Mouse (Mus musculus) midbrain, embryonic 14.5 days (tissue): Measurements from ENCODE around the gene Bcas3. TPM values are rescaled to one million over a fixed set of nuclear protein-coding genes. Genes with fewer than 3 reads are reported as not detected.
A peak's percentile ranks its signal among the peaks of the same experiment; 100 is the strongest.

Source experiments
- ATAC-seq: fragments of 200-750 bp; cut with Nextera tagmentation; 2 replicates; pipeline ENCODE4 v1.8.0; 2017; ENCODE audit warnings: moderate number of reproducible peaks, moderate library complexity; ENCODE audit not compliant: low FRiP score, low TSS enrichment
- DNase-seq: peaks from one replicate; pipeline ENCODE4 v3.0.0-alpha.2; 2015
- H3K27ac ChIP-seq: fragments of 300-500 bp; sonication (generic); replicated peaks from 2 replicates; pipeline ENCODE4 v1.5.1; 2014; ENCODE audit warnings: mild to moderate bottlenecking, low read depth, low read length, moderate library complexity
- H3K27me3 ChIP-seq: fragments of 300-500 bp; sonication (generic); 2 replicates; pipeline ENCODE4 v1.6.1; 2014; ENCODE audit warnings: low read length, control low read depth, mixed read lengths; ENCODE audit not compliant: control insufficient read depth, insufficient read depth
- H3K36me3 ChIP-seq: fragments of 300-500 bp; sonication (generic); 2 replicates; pipeline ENCODE4 v1.6.1; 2014; ENCODE audit warnings: low read length, control low read depth; ENCODE audit not compliant: control insufficient read depth, insufficient read depth
- H3K4me1 ChIP-seq: fragments of 300-500 bp; sonication (generic); 2 replicates; pipeline ENCODE4 v1.6.1; 2014; ENCODE audit warnings: mild to moderate bottlenecking, antibody characterized with exemption, low read length, control low read depth; ENCODE audit not compliant: control insufficient read depth, insufficient read depth
- H3K4me2 ChIP-seq: fragments of 300-500 bp; sonication (generic); 2 replicates; pipeline ENCODE4 v1.6.1; 2014; ENCODE audit warnings: mild to moderate bottlenecking, low read length, moderate library complexity
- H3K4me3 ChIP-seq: fragments of 300-500 bp; sonication (generic); replicated peaks from 2 replicates; pipeline ENCODE4 v1.5.1; 2014; ENCODE audit warnings: low read depth, low read length
- H3K9ac ChIP-seq: fragments of 300-500 bp; sonication (generic); replicated peaks from 2 replicates; pipeline ENCODE4 v1.6.1; 2014; ENCODE audit warnings: mild to moderate bottlenecking, low read length, moderate library complexity
- H3K9me3 ChIP-seq: fragments of 300-500 bp; sonication (generic); 2 replicates; pipeline ENCODE4 v1.6.1; 2016; ENCODE audit warnings: low read length, control low read depth, mixed read lengths; ENCODE audit not compliant: control insufficient read depth
- WGBS: fragments of 180-500 bp; shearing (Covaris S2); extraction: QIAGEN DNeasy Blood & Tissue Kit; methylation state at CpG from one replicate; pipeline ENCODE4 v1.1.7; 2014; 5-methylcytosine and 5-hydroxymethylcytosine counted together
- polyA plus RNA-seq: library from polyadenylated mRNA; unstranded; fragments of >200 nt; fragmentation: Nextera tagmentation; extraction: Ambion mirVana; gene quantifications from 2 replicates; pipeline ENCODE4 v1.2.1, GENCODE M21; 2014

The Bcas3 gene
- polyA plus RNA-seq, 1 experiment from 2014 or later = 33.4 TPM

DNA sequence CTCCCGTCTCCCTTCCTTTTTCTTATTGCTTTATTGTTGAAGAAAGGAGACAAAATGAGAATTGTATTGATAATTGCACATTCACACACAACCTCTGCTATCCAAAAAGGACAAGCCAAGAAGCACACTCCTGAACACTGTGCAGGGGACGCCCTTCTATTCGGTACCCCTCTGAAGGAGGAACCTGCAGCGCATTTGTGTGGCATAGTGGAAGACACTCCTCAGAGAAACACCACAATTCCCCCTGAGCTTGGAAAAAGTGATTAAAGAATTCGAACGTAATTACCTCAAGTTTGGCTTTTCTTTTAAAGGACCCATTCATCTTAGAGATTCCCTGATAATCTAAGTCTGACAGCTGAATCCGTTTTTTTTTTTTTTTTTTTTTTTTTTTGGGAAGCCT lies 261.5 kb downstream of the Bcas3 start:
- Histone ChIP-seq H3K36me3 (no peaks in the 10 kb centered on the region), H3K9ac (no peak overlapping the region), H3K4me3 (no peak overlapping the region), H3K9me3 (no peaks in the 10 kb centered on the region), H3K27ac (no peak overlapping the region), H3K4me2 (no peak overlapping the region), H3K4me1 (0 out of 2 replicates have a peak, but pooled peaks cover 3% of the 10 kb centered on the region), H3K27me3 (no peaks in the 10 kb centered on the region)
- ATAC-seq (no peak), DNase-seq (no peak)
- WGBS = 81% methylated on average over 7 of the region's 7 CpGs

- ATAC-seq = no peak
- Histone ChIP-seq H3K4me2 (no peak overlapping the region), H3K27me3 (no peaks in the 10 kb centered on the region), H3K27ac (no peak overlapping the region), H3K9me3 (no peaks in the 10 kb centered on the region), H3K4me3 (no peak overlapping the region), H3K9ac (no peak overlapping the region), H3K4me1 (0 out of 2 replicates have a peak, but pooled peaks cover 3% of the 10 kb centered on the region), H3K36me3 (no peaks in the 10 kb centered on the region)
- WGBS = 81% methylated on average over 7 of the region's 7 CpGs
- no peak for DNase-seq
Observed at GRCm38 (mm10) chr11:85615421-85615820, 262.5 kb downstream of the Bcas3 start.

- Histone ChIP-seq H3K27me3 (no peaks in the 10 kb centered on the region), H3K4me3 (no peak overlapping the region), H3K9me3 (no peaks in the 10 kb centered on the region), H3K27ac (no peak overlapping the region), H3K36me3 (no peaks in the 10 kb centered on the region), H3K4me1 (0 out of 2 replicates have a peak, but pooled peaks cover 3% of the 10 kb centered on the region), H3K4me2 (no peak overlapping the region), H3K9ac (no peak overlapping the region)
- 35% methylated on average over 2 of the region's 2 CpGs for WGBS
- no peak for DNase-seq
- ATAC-seq = no peak
Observed at GRCm38 (mm10) chr11:85621486-85621885, 268.5 kb downstream of the Bcas3 start.

- ATAC-seq = no peak
- Histone ChIP-seq H3K36me3 (no peaks in the 10 kb centered on the region), H3K4me2 (no peak overlapping the region), H3K9ac (no peak overlapping the region), H3K27ac (no peak overlapping the region), H3K4me3 (no peak overlapping the region), H3K9me3 (no peaks in the 10 kb centered on the region), H3K27me3 (no peaks in the 10 kb centered on the region), H3K4me1 (0 out of 2 replicates have a peak, but pooled peaks cover 3% of the 10 kb centered on the region)
- no peak for DNase-seq
- WGBS = 84% methylated on average over 8 of the region's 8 CpGs
Observed at GRCm38 (mm10) chr11:85621994-85622393, 269.0 kb downstream of the Bcas3 start.

DNA sequence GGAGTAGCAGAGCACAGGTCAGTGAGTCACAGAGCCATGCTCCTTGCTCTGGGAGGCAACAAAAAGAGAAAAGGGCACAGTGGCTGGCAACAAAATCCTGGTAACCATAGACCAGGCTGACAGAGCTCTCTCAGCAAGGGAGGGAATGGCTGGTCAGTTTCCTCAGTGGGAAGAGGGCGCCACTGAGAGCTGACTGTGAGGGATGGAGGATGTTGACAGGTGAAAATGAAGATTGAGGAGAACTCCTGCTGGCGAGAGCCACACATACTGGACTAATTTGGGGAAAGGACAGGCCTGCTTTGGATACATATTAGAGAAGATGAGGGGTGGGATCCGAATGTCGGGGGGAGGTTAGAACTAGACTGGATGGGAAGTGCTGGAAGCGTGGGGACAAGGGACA lies 272.2 kb downstream of the Bcas3 start:
- no peak overlapping the region for H3K9ac ChIP-seq
- no peak overlapping the region for H3K4me2 ChIP-seq
- DNase-seq (no peak), ATAC-seq (no peak)
- no peaks in the 10 kb centered on the region for H3K9me3 ChIP-seq
- H3K4me3 ChIP-seq = no peak overlapping the region
- no peaks in the 10 kb centered on the region for H3K27me3 ChIP-seq
- no peaks in the 10 kb centered on the region for H3K36me3 ChIP-seq
- H3K27ac ChIP-seq = no peak overlapping the region
- 75% methylated on average over 5 of the region's 5 CpGs for WGBS
- H3K4me1 ChIP-seq = 0 out of 2 replicates have a peak, but pooled peaks cover 5% of the 10 kb centered on the region

GRCm38 (mm10) chr11:85626846-85627245 lies 273.9 kb downstream of the Bcas3 start:
- ATAC-seq = no peak
- H3K4me2 ChIP-seq = no peak overlapping the region

DNA sequence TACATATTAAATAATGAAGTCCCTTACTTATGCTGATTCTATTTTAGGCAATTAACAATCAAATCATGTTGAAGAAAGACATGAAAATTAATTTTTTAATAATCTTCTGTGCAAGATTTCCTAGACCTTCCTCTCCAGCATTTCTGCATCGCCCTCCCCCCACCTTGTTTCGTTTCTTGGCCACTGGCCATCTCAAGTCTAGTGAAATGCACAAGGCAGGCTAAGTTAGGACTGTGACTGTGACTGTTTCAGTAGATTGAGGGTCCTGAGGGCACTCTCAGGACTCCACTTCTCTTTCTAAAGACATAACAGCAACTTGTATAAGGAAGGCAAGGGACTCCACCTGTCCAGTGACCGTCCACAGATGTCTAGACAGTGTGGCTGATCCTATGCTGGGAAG lies 274.4 kb downstream of the Bcas3 start:
- Histone ChIP-seq H3K4me3 (no peak overlapping the region), H3K9me3 (no peaks in the 10 kb centered on the region), H3K27ac (no peak overlapping the region), H3K9ac (no peak overlapping the region), H3K4me1 (0 out of 2 replicates have a peak, but pooled peaks cover 5% of the 10 kb centered on the region), H3K36me3 (no peaks in the 10 kb centered on the region), H3K27me3 (no peaks in the 10 kb centered on the region), H3K4me2 (no peak overlapping the region)
- ATAC-seq (no peak), DNase-seq (no peak)
- 81% methylated on average over 3 of the region's 3 CpGs for WGBS

More at GRCm38 (mm10) chr11:85626846-85627245, 273.9 kb downstream of the Bcas3 start:
- no peak overlapping the region for H3K9ac ChIP-seq
- H3K9me3 ChIP-seq = no peaks in the 10 kb centered on the region
- no peak overlapping the region for H3K27ac ChIP-seq
- H3K4me1 ChIP-seq = 0 out of 2 replicates have a peak, but pooled peaks cover 5% of the 10 kb centered on the region
- DNase-seq = no peak
- H3K4me3 ChIP-seq = no peak overlapping the region
- WGBS = 98% methylated on average over 2 of the region's 2 CpGs
- H3K27me3 ChIP-seq = no peaks in the 10 kb centered on the region
- H3K36me3 ChIP-seq = no peaks in the 10 kb centered on the region

DNA sequence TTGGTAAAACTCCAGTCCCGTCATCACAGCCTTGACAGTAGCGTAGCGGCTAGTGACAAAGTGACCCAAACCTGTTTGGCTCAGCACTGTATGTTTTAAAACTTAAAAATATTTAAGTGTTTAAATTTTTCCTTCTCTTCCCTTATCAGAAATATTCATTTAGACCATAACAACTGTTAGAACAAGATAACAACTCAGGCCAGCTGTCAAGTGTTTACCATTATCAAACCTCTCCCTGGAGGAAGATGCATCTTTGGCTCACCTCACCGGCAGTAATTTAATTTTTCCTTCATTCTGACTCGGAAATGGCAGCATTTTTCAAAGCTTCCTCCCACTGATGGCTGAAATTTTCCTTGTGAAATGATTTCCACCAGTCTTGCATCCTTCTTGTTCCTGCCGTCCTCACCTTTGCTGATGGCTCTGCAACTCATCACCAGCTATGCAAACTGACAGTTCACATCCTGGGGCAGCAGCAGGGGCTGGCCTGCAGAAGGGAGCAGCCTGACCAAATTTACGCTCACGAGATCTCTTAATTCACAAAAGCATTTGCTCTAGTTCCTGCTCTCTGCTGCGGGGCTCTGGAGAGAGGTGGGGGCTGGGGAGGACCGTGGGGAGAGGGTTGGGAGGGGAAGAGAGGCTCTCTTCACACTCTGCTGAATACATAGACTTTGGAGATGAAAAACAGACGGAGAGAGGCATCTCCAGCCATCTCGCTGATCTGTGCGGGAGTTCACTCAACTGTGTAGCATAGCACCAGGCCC lies 275.5 kb downstream of the Bcas3 start:
- H3K9me3 ChIP-seq = no peaks in the 10 kb centered on the region
- no peak overlapping the region for H3K9ac ChIP-seq
- no peak overlapping the region for H3K27ac ChIP-seq
- 34% methylated on average over 13 of the region's 13 CpGs for WGBS
- H3K27me3 ChIP-seq = no peaks in the 10 kb centered on the region
- DNase-seq (peak; percentile 29), ATAC-seq (no peak)
- 0 out of 2 replicates have a peak, but pooled peaks cover 5% of the 10 kb centered on the region for H3K4me1 ChIP-seq
- H3K36me3 ChIP-seq = no peaks in the 10 kb centered on the region
- H3K4me2 ChIP-seq = no peak overlapping the region
- no peak overlapping the region for H3K4me3 ChIP-seq

GRCm38 (mm10) chr11:85632568-85632981 lies 279.6 kb downstream of the Bcas3 start:
- 75% methylated on average over 2 of the region's 2 CpGs for WGBS
- no peak for ATAC-seq
- Histone ChIP-seq H3K36me3 (no peaks in the 10 kb centered on the region), H3K9me3 (no peaks in the 10 kb centered on the region), H3K27ac (no peak overlapping the region), H3K4me2 (no peak overlapping the region), H3K4me3 (no peak overlapping the region), H3K4me1 (0 out of 2 replicates have a peak, but pooled peaks cover 5% of the 10 kb centered on the region), H3K9ac (no peak overlapping the region), H3K27me3 (no peaks in the 10 kb centered on the region)
- DNase-seq = no peak
